ENCODE assay signal across 8 mouse cellular contexts in the genomic region with DNA sequence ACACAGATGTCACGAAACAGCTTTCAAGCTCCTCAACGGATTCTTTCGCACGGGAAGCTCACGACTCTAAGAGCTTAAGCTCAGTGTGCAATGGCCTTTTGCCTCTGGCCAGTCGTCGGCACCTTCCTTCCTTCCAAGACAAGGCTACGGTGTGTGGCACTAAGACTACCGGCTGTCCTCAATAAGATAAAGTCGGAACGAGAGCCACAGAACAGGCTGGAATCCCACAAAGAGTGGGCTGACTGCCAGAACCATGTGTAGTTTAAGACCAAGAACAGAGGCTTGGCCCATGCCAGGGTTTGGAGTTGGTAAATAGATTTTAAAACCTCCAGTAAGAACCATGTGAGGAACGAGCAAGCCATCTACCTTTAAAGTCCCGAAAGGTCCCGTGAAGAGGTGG.
A peak's percentile ranks its signal among the peaks of the same experiment; 100 is the strongest.
DNase-seq lines count a peak whose midpoint lies in the region; ATAC-seq and TF ChIP-seq lines count a peak whose summit lies in the region.

No protein-coding gene starts in this region.

- DNase-seq in heart, adult 8-10 months (ENCODE audit: low spot score), result no peak
- DNase-seq in right cerebral cortex, postnatal 4 days, result peak; percentile 46
- DNase-seq in right cerebral cortex, adult 18-20 months, result no peak
- no peak for DNase-seq in heart, postnatal 0 days (ENCODE audit: low spot score)
- DNase-seq in stomach, postnatal 0 days (ENCODE audit: low spot score), result peak; percentile 44
- DNase-seq in B cell, adult 2 months, result no peak
- DNase-seq in gastrocnemius, adult 18-20 months (ENCODE audit: low spot score), result no peak

- no peak overlapping the region for H3K4me3 ChIP-seq in heart, embryonic 13.5 days
- H3K4me3 ChIP-seq in heart, postnatal 0 days (ENCODE audit: low read depth, low read length), result no peak overlapping the region
- no peak overlapping the region for H3K4me3 ChIP-seq in stomach, postnatal 0 days (ENCODE audit: low read depth, low read length)

- no peak overlapping the region for H3K9ac ChIP-seq in heart, embryonic 13.5 days
- H3K9ac ChIP-seq in heart, postnatal 0 days (replicated peaks; ENCODE audit: low read depth, low read length), result no peak overlapping the region
- no peak overlapping the region for H3K9ac ChIP-seq in stomach, postnatal 0 days (ENCODE audit: low read length)

- no peaks in the 10 kb centered on the region for H3K36me3 ChIP-seq in heart, embryonic 13.5 days
- H3K36me3 ChIP-seq in heart, postnatal 0 days (replicated peaks; ENCODE audit: control insufficient read depth, insufficient read depth, low read length), result no peaks in the 10 kb centered on the region
- H3K36me3 ChIP-seq in stomach, postnatal 0 days (ENCODE audit: control insufficient read depth, insufficient read depth, low read length), result no peaks in the 10 kb centered on the region

- WGBS in heart, embryonic 13.5 days, result 51% methylated on average over 14 of the region's 14 CpGs
- WGBS in heart, postnatal 0 days, result 38% methylated on average over 14 of the region's 14 CpGs
- 71% methylated on average over 14 of the region's 14 CpGs for WGBS in stomach, postnatal 0 days

- no peak for ATAC-seq in heart, embryonic 13.5 days (ENCODE audit: extremely low read depth, insufficient number of reproducible peaks, low FRiP score, low TSS enrichment)
- no peak; the same call in 1 of the 2 replicates for ATAC-seq in heart, postnatal 0 days (ENCODE audit: insufficient read depth, low read depth)
- ATAC-seq in stomach, postnatal 0 days (ENCODE audit: low FRiP score, low TSS enrichment), result no peak

- peaks cover 23% of the 10 kb centered on the region for H3K4me1 ChIP-seq in heart, embryonic 13.5 days
- 0 out of 2 replicates have a peak, but pooled peaks cover 13% of the 10 kb centered on the region for H3K4me1 ChIP-seq in heart, postnatal 0 days (ENCODE audit: control insufficient read depth, insufficient read depth)
- H3K4me1 ChIP-seq in stomach, postnatal 0 days (replicated peaks; ENCODE audit: control insufficient read depth, insufficient read depth), result no peaks in the 10 kb centered on the region

- H3K27ac ChIP-seq in heart, embryonic 13.5 days (replicated peaks), result peak overlapping the region; percentile 24; the same call in 1 of the 2 replicates
- H3K27ac ChIP-seq in heart, postnatal 0 days (ENCODE audit: low read depth), result no peak overlapping the region
- no peak overlapping the region for H3K27ac ChIP-seq in stomach, postnatal 0 days (replicated peaks)

- H3K4me2 ChIP-seq in heart, embryonic 13.5 days, result peak overlapping the region; percentile 38
- peak overlapping the region; percentile 42 for H3K4me2 ChIP-seq in heart, postnatal 0 days (ENCODE audit: low read depth, low read length)
- no peak overlapping the region for H3K4me2 ChIP-seq in stomach, postnatal 0 days (replicated peaks; ENCODE audit: low read depth)

- H3K9me3 ChIP-seq in heart, embryonic 13.5 days, result no peaks in the 10 kb centered on the region
- H3K9me3 ChIP-seq in heart, postnatal 0 days (replicated peaks; ENCODE audit: control insufficient read depth, low read length), result no peaks in the 10 kb centered on the region
- no peaks in the 10 kb centered on the region for H3K9me3 ChIP-seq in stomach, postnatal 0 days (ENCODE audit: control insufficient read depth, low read length)

- H3K27me3 ChIP-seq in heart, embryonic 13.5 days (replicated peaks), result no peaks in the 10 kb centered on the region
- no peaks in the 10 kb centered on the region for H3K27me3 ChIP-seq in heart, postnatal 0 days (ENCODE audit: control insufficient read depth, insufficient read depth, low read length)
- H3K27me3 ChIP-seq in stomach, postnatal 0 days (ENCODE audit: control insufficient read depth, insufficient read depth, low read length), result no peaks in the 10 kb centered on the region

- no peak for TF ChIP-seq CTCF in heart, postnatal 0 days (IDR thresholded peaks at IDR 0.05; ENCODE audit: low read depth)
- TF ChIP-seq CTCF in stomach, postnatal 0 days (IDR thresholded peaks at IDR 0.05; ENCODE audit: low read depth), result no peak

- no peak for TF ChIP-seq EP300 in heart, postnatal 0 days (IDR thresholded peaks at IDR 0.05; ENCODE audit: low read depth)
- TF ChIP-seq EP300 in stomach, postnatal 0 days (optimal IDR thresholded peaks at IDR 0.05), result no peak

Comparison
In these comparisons a context has a peak if more than half of its experiments do, and no peak if none do; other contexts are left out.
1. DNase-seq: peak in right cerebral cortex, postnatal 4 days (single experiment) and stomach, postnatal 0 days (single experiment); none in heart, adult 8-10 months (single experiment), right cerebral cortex, adult 18-20 months (single experiment), heart, postnatal 0 days (single experiment), B cell, adult 2 months (0 of 2) and gastrocnemius, adult 18-20 months (single experiment).